Mouse (Mus musculus): Measurements from ENCODE around the gene Prim2.

The Prim2 gene

GRCm38 (mm10) chr1:33604087-33604699 lies 65.4 kb downstream of the Prim2 start:
- DNase-seq (ENCODE audit: low spot score) = no peak

DNA sequence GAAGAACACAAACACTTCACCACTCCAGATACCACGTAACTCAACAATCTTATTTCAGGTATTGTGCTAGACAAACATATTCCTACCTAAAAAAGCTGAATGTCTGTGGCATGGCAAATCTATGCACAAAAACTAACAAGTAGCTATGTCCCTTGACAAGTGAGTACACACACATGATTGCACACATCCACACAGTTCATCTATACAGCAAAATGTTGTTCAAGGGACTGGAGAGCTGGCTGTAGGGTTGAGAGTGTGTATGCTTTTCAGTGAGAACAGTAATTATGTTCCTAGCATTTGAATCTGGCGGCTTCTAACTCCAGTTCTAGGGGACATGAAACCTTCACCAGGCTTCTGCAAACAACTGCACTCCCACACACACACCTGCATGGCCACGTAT lies 69.9 kb downstream of the Prim2 start:
- no peak for DNase-seq (ENCODE audit: low spot score)

DNA sequence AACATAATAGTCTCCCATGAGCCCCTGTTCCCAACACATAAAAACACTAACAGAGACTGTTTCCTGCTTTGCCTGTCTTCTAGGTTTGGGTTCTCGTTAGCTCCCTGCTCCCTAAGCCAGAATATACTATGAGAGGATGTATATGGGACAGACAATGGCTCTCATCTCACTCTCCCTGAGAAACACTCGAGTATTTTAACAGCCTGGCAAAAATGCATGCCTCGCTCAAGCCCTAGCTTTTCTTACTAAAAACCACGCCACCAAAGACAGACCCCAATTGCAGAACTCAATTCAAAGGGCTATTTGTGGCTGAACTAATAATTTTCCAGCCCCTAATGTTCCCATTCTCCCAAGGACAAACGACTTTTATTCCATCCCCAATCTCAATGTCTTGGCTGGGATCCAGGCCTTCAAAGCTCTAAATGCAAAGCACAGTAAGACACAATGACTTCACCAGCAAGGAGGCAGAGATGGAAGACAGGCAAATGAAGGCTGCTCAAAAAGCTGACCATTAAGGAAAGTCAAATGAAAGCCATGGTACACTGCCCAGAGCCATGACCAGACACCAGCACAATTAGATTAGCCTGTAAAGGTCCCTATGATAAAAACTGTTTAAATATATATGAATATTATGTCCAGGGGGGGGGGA lies 70.5 kb downstream of the Prim2 start:
- no peak for DNase-seq (ENCODE audit: low spot score)

DNA sequence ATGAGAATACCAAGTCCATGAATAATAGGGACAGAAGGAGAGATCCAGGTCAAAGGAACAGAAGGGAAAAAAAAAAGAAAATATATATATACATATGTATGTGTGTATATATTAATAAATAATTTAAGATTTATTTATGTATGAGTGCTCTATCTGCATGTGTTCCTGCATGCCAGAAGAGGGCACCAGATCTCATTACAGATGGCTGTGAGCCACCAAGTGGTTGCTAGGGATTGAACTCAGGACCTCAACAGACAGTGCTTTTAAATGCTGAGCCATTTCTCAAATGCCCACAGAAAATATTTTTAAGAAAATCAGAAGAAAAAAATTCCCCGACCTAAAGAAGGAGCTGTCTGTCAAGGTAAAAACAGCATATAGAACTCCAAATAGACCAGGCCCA lies 72.6 kb downstream of the Prim2 start:
- no peak for DNase-seq (ENCODE audit: low spot score)

DNA sequence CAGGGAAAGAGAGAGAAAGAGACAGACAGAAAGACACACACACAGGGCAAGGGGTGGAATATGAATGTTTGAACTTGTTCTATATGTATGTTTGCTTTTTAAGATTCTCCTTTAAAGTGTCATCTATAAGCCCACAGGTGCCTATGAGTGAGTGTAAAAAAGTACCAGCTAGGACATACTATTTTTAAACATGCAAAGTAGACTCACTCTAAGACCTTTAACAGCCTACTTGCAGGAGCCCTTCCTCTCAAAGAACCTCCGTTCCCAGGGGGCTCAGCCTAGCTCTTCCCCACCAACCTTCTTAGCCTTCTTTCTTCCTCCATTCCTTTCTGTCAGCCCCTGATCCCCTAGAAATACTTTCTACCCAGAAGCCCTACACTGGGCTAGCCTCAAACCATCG lies 73.7 kb downstream of the Prim2 start:
- no peak for DNase-seq (ENCODE audit: low spot score)

DNA sequence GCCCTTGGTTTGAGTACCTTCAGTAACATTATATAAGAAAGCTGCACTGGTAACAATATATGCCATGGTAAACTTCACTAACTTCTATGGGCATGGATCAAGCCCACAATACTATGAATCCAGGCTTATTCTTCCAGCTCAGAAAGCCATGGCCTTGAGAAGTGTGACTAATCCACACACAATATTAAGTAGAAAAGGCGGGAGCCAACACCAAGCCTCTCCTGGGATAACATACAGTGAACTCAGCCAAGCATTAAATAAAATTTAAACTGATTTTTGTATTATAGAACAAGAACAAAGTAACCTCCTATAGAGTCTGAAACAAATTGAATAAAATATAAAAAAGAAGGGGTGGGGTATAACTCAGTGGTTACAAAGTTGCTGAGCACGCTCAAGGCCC lies 74.6 kb downstream of the Prim2 start:
- DNase-seq (ENCODE audit: low spot score) = no peak

DNA sequence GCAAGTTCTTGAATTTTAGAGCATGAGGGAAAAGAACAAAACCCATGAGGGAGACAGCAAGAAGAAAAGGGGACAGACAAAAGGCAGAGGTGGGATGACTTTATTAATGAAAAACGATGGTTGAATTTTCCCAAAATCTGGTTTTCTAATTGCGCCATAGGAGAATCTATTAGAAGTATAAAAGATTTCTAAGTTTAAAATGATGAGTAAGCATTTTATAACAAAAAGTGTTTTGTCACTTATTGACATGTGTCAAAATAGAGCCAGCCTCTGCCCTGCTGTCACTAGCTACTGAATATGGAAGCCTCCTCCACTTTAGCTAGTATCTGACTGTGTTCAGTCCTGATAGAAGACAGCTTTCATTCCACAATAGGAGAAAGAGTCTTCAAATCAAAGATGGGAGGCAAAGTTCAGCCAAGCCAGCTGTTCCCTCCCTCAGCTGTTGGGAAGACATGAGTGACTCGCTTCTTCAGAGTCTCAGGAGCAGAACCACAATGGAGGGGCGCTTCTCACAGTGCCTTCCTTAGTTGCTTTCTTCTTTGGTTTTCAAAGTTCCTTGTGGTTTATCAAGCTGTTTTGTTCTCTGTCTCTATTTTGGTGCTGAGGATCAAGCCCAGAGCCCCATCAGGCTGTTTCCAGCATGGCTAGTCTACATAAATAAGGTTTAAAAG lies 75.7 kb downstream of the Prim2 start:
- no peak for DNase-seq (ENCODE audit: low spot score)

GRCm38 (mm10) chr1:33591997-33592608 lies 77.5 kb downstream of the Prim2 start:
- no peak for DNase-seq (ENCODE audit: low spot score)

GRCm38 (mm10) chr1:33590556-33591411 lies 78.8 kb downstream of the Prim2 start:
- DNase-seq (ENCODE audit: low spot score) = no peak

DNA sequence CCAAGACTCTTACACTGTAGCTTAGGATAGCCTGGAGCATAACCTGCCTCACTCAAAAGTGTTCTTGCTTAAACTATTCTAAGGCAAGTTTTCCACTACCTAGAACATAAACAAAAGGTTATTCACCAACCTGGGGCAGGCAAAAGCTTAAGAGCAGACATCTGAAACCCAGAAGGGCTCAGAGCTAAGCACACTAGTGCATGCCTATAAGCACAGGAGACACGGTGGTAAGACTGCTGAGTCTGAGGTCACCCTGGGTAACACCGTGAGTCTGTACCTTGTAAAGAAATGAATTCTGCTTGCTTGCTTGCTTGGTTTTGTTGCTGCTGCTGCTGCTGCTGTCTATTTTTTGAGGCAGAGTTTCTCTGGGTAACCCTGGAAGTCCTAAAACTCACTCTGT lies 80.1 kb downstream of the Prim2 start:
- no peak for DNase-seq (ENCODE audit: low spot score)

GRCm38 (mm10) chr1:33588557-33588956 lies 81.0 kb downstream of the Prim2 start:
- DNase-seq (ENCODE audit: low spot score) = no peak

GRCm38 (mm10) chr1:33584590-33584978 lies 85.0 kb downstream of the Prim2 start:
- no peak for DNase-seq (ENCODE audit: low spot score)

DNA sequence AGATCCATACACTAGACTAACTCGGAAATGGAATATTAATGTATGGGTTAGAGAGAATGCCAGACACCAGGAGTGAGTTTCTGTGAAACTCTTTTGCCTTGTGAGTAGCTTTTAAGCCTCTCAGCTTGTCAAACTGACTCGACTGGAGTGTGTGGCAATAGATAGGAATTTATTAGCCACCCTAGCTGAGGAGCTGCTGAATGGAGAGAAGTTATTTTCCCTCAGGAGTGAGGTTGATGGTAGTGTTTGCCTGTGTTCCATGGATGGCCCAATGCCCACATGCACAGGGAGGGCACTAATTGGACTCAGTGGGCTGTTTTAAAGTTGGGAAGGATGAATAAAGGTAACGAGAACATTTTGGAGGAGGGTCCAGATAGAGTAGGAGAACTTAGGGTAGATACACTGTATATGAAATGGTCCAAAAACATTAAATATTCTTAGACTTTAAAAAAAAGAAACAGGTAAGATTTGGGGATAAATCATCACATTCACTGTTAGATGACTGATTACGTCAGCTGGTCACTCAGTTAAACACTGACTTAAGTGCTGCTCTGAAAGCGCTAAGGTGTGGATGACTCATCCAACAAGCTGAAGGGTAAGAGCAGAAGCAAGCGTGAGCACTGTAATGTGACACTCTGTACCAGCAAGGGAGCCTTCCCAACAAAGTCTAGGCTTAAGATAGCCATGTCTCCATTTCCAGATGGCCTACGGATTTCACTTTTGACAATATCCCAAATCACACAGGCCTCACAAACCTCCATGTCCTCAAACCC lies 85.6 kb downstream of the Prim2 start:
- no peak for DNase-seq (ENCODE audit: low spot score)

- DNase-seq (ENCODE audit: low spot score) = no peak
These were observed 91.0 kb downstream of the Prim2 start for GRCm38 (mm10) chr1:33578593-33578992.

GRCm38 (mm10) chr1:33574459-33574858 lies 95.1 kb downstream of the Prim2 start:
- DNase-seq (ENCODE audit: low spot score) = no peak

DNA sequence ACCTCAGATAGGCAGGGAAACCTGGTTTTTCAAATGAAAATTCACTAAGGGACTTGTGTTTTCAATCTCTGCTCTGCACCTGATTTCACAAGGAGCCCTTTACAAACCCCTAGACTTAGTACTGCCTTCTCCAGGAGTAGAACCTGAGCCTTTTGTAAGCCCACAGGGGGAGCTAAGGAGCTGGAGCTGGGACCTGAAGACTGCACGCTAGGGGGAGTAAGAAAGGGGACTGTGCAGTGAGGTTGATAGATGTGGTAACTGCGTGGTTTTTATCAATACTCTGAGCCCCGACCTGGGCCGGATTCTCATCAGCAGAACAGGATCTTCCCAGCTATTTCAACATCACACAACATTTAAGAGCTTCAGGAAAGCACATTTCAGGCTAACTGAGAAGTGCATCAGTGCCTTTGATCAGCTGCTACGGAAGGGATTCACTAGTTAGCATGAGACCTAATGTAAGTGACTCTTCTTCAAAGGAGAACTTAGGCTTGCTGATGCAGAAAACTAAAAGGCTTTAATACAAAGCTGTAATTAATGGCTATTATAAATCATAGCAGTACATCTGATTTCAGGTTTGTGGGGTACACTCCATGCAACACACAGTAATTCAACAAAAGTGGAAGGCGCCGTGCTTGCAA lies 103.7 kb downstream of the Prim2 start:
- DNase-seq (ENCODE audit: low spot score) = no peak

DNA sequence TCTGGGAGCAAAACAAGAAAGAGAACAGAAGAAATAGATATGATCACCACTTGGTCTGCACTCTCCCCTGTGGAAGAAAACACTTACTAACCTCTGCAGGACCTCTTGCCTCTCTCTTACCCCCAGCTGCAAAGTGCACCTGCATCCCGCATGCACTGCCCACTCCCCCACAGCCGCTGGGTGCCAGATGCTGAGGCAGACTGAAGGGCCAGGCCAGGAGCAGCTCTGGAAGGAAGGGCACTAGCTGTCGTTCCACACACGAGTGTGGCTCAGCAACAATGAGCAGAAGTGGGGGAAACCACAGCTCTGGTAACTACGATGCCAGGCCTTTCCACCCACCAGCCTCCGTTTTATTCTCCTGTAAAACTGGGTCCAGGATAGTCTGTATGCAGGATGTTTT lies 105.6 kb downstream of the Prim2 start:
- no peak for DNase-seq (ENCODE audit: low spot score)

DNA sequence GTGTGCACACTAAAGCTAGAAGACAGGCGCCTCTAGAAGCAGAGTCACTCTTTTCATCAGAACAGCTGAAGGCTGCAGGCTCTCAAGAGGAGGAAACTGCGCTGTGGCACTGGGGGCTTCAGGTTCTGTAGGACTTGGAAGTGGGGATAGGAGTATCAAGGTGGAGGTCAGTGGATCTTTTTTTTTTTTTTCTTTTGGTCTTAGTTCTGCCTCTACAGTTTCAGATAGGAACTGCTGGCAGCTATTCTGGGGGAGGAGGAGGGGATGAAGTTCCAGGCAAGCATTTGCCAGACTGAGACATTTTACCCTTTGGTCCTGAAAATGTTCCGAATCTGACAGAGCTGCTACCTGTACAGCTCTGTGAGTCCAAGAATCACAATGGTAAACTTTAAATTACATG lies 106.0 kb downstream of the Prim2 start:
- no peak for DNase-seq (ENCODE audit: low spot score)

DNA sequence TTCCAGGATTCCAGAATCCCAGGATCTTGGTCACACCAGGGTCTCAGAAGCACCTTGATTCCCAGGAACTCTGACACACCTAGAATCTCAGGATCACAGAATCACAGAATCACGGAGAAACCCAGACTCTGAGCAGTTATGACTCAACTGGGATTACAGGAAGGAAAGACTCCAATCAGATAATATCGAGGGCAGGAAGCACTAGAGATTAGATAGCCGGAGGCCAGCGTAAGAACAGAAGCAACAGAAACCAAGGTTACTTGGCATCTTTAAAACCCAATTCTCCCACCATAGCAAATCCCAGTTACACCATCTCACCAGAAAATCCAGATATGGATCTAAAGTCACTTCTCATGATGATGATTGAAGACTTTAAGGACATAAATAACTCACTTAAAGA lies 113.0 kb downstream of the Prim2 start:
- no peak for DNase-seq (ENCODE audit: low spot score)

DNA sequence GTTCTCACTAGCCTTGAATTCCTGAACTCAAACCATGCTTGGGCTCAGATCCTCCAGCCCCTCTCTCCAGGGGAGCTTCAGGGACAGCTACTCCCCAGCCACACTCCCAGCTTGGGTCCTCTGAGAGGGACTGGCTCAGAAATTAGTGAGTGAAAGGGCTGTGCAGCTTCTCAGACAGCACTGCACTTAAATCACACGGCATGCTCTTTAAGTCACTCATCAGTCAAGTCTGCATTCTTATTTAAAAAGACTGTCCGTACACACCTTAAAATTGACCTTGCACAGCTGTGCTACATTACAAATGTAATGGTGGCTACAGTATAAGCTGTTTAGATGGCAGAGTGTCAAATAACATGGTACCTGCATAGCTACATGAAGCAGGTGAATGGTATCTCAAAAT lies 114.0 kb downstream of the Prim2 start:
- DNase-seq (ENCODE audit: low spot score) = no peak

GRCm38 (mm10) chr1:33551350-33551749 lies 118.2 kb downstream of the Prim2 start:
- no peak for DNase-seq (ENCODE audit: low spot score)

Data from left cerebral cortex, adult 11 months (tissue).